In the genomic region with DNA sequence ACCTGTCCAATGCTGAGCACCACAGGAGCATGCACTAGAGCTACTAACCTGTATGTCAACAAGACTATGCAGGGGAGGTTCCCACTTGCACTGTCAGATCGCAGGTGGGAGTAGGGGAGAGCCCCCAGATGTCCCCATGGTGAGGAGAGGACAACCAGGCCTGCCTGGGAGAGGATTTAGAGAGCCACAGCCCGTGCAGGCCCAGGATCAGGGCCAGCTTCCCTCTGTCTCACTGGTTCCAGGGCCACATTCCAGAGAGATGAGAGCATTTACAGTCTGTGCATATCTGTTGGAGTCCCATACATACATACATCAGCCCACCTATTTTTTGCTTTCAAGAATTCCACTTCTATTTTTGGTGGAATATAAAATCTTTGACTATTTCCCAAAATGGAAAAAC, we compare ENCODE assay signal across 17 mouse cellular contexts. TPM values are rescaled to one million over a fixed set of nuclear protein-coding genes. Genes with fewer than 3 reads are reported as not detected.
DNase-seq lines count a peak whose midpoint lies in the region; ATAC-seq and TF ChIP-seq lines count a peak whose summit lies in the region.
"Had no signal": no experiment of that assay in that cellular context is flagged by ENCODE, and none has a peak within 500 bp of the region (broad histone marks: within the 10 kb centered on the region; RNA-seq: fewer than 3 reads in every experiment).

No protein-coding gene starts in this region.

- no peaks in the 10 kb centered on the region for H3K27me3 ChIP-seq in intestine, embryonic 15.5 days (replicated peaks)
- H3K27me3 ChIP-seq in intestine, postnatal 0 days (replicated peaks; ENCODE audit: control insufficient read depth, insufficient read depth, low read length), result no peaks in the 10 kb centered on the region
- no peaks in the 10 kb centered on the region for H3K27me3 ChIP-seq in limb, embryonic 15.5 days
- H3K27me3 ChIP-seq: embryonic facial prominence, embryonic 13.5 days; limb, embryonic 13.5 days; neural tube, embryonic 13.5 days had no signal

- no peak overlapping the region for H3K4me3 ChIP-seq in intestine, embryonic 15.5 days (replicated peaks)
- no peak overlapping the region for H3K4me3 ChIP-seq in intestine, postnatal 0 days (ENCODE audit: low read depth, low read length)
- H3K4me3 ChIP-seq in limb, embryonic 15.5 days, result no peak overlapping the region
- H3K4me3 ChIP-seq: embryonic facial prominence, embryonic 13.5 days; left cerebral cortex, adult 2 months; limb, embryonic 13.5 days; neural tube, embryonic 13.5 days had no signal

- no peaks in the 10 kb centered on the region for H3K4me1 ChIP-seq in intestine, embryonic 15.5 days (replicated peaks)
- H3K4me1 ChIP-seq in intestine, postnatal 0 days (replicated peaks; ENCODE audit: control insufficient read depth, insufficient read depth, low read length), result no peaks in the 10 kb centered on the region
- H3K4me1 ChIP-seq in limb, embryonic 15.5 days, result 0 out of 2 replicates have a peak, but pooled peaks cover 6% of the 10 kb centered on the region
- H3K4me1 ChIP-seq: embryonic facial prominence, embryonic 13.5 days; neural tube, embryonic 13.5 days had no signal

- H3K9ac ChIP-seq in intestine, embryonic 15.5 days, result no peak overlapping the region
- no peak overlapping the region for H3K9ac ChIP-seq in intestine, postnatal 0 days (ENCODE audit: low read depth, low read length)
- H3K9ac ChIP-seq in limb, embryonic 15.5 days, result no peak overlapping the region
- H3K9ac ChIP-seq: embryonic facial prominence, embryonic 13.5 days; hindbrain, embryonic 14.5 days; limb, embryonic 13.5 days; neural tube, embryonic 13.5 days had no signal

- DNase-seq in frontal cortex, postnatal 10 days (ENCODE audit: low spot score in 2 of 2), result no peak
- peak; percentile 67 for DNase-seq in NIH3T3 (ENCODE audit: low read depth)
- DNase-seq in thymus, postnatal 0 days (ENCODE audit: low spot score), result no peak
- DNase-seq: kidney, adult 8-10 months; lung, adult 2 months; right cerebral cortex, postnatal 4 days; thymus, postnatal 25 days had no signal

- no peak for TF ChIP-seq CTCF in intestine, postnatal 0 days (IDR thresholded peaks at IDR 0.05; ENCODE audit: low read depth)

- H3K9me3 ChIP-seq in intestine, embryonic 15.5 days, result no peaks in the 10 kb centered on the region
- H3K9me3 ChIP-seq in intestine, postnatal 0 days (ENCODE audit: control insufficient read depth), result no peaks in the 10 kb centered on the region
- H3K9me3 ChIP-seq in limb, embryonic 15.5 days, result no peaks in the 10 kb centered on the region
- H3K9me3 ChIP-seq: embryonic facial prominence, embryonic 13.5 days; limb, embryonic 13.5 days; neural tube, embryonic 13.5 days had no signal

- 35% methylated on average over 2 of the region's 2 CpGs for WGBS in intestine, embryonic 15.5 days
- WGBS in intestine, postnatal 0 days, result 26% methylated on average over 2 of the region's 2 CpGs
- 29% methylated on average over 2 of the region's 2 CpGs for WGBS in limb, embryonic 15.5 days

- H3K27ac ChIP-seq in intestine, embryonic 15.5 days, result no peak overlapping the region
- H3K27ac ChIP-seq in intestine, postnatal 0 days (ENCODE audit: low read depth, low read length), result no peak overlapping the region
- H3K27ac ChIP-seq in limb, embryonic 15.5 days, result no peak overlapping the region; the same call in 1 of the 2 replicates
- H3K27ac ChIP-seq: embryonic facial prominence, embryonic 13.5 days; hindbrain, embryonic 14.5 days; left cerebral cortex, adult 2 months; limb, embryonic 13.5 days; neural tube, embryonic 13.5 days had no signal

- no peaks in the 10 kb centered on the region for H3K36me3 ChIP-seq in intestine, embryonic 15.5 days
- no peaks in the 10 kb centered on the region for H3K36me3 ChIP-seq in intestine, postnatal 0 days (ENCODE audit: control insufficient read depth, insufficient read depth)
- no peaks in the 10 kb centered on the region for H3K36me3 ChIP-seq in limb, embryonic 15.5 days
- H3K36me3 ChIP-seq: embryonic facial prominence, embryonic 13.5 days; limb, embryonic 13.5 days; neural tube, embryonic 13.5 days had no signal

- H3K4me2 ChIP-seq in intestine, embryonic 15.5 days (replicated peaks), result no peak overlapping the region
- H3K4me2 ChIP-seq in intestine, postnatal 0 days (replicated peaks; ENCODE audit: low read depth), result no peak overlapping the region
- H3K4me2 ChIP-seq in limb, embryonic 15.5 days, result no peak overlapping the region
- H3K4me2 ChIP-seq: embryonic facial prominence, embryonic 13.5 days; hindbrain, embryonic 14.5 days; limb, embryonic 13.5 days; neural tube, embryonic 13.5 days had no signal

- peak; percentile 28; the same call in 1 of the 2 replicates for ATAC-seq in frontal cortex, adult (ENCODE audit: low TSS enrichment)
- ATAC-seq in intestine, embryonic 15.5 days, result peak; percentile 55; the same call in 1 of the 2 replicates
- no peak for ATAC-seq in intestine, postnatal 0 days
- ATAC-seq in limb, embryonic 15.5 days (ENCODE audit: insufficient number of reproducible peaks, low FRiP score, low TSS enrichment, low read depth), result peak; percentile 72; the same call in 1 of the 2 replicates
- ATAC-seq: forebrain, embryonic 14.5 days had no signal

RNA-seq across cellular contexts. Expression of a gene that starts 9.5 kb away (rescaled TPM):
- polyA plus RNA-seq in intestine, embryonic 15.5 days (2015; fragmentation: Nextera tagmentation; extraction: Ambion mirVana), result 4.4 and 5.8 TPM in 2 replicates
- polyA plus RNA-seq in intestine, postnatal 0 days (2015; fragmentation: Nextera tagmentation; extraction: Ambion mirVana), result 1.4 and 1.5 TPM in 2 replicates
- 4.4 and 4.8 TPM in 2 replicates for polyA plus RNA-seq in limb, embryonic 15.5 days (2015; fragmentation: Nextera tagmentation; extraction: Ambion mirVana)
- 1.3 and 1.8 TPM in 2 replicates for polyA plus RNA-seq in thymus, postnatal 0 days (2015; fragmentation: Nextera tagmentation; extraction: Ambion mirVana)
